Comparison of ENCODE assay signal across 16 mouse cellular contexts in genomic region chr1:62687511-62687910, GRCm38 (mm10). TPM values are rescaled to one million over a fixed set of nuclear protein-coding genes. Genes with fewer than 3 reads are reported as not detected.
DNase-seq lines count a peak whose midpoint lies in the region; TF ChIP-seq lines count a peak whose summit lies in the region.
"Had no signal": no experiment of that assay in that cellular context is flagged by ENCODE, and none has a peak within 500 bp of the region (broad histone marks: within the 10 kb centered on the region; RNA-seq: fewer than 3 reads in every experiment).

No protein-coding gene starts in this region.

- no peak for TF ChIP-seq POLR2A in brain, embryonic 14.5 days (IDR thresholded peaks at IDR 0.05; ENCODE audit: borderline replicate concordance, extremely low read depth, insufficient read depth, insufficient read length, poor library complexity, severe bottlenecking)

- DNase-seq in layer of hippocampus, adult 2 months (ENCODE audit: low spot score in 2 of 2) = peak; percentile 70 to 79
- no peak for DNase-seq in layer of hippocampus, adult 9-10 months (ENCODE audit: low spot score)
- peak; percentile 58 for DNase-seq in Muller cell, postnatal 12 days (ENCODE audit: inconsistent ontology term)
- DNase-seq in brain, embryonic 14.5 days (ENCODE audit: low read depth) = peak; percentile 39
- peak; percentile 23 to 83 for DNase-seq in left cerebral cortex, adult 8-10 months (ENCODE audit: low spot score in 2 of 2)
- DNase-seq in T-cell, adult 2 months (ENCODE audit: low spot score) = no peak
- no peak for DNase-seq in cerebellum, postnatal 25 days
- DNase-seq: adrenal gland, postnatal 10 days; cerebellum, adult 8-10 months; heart, postnatal 4 days; kidney, adult 9 months; thymus, adult 2 months had no signal

- H3K27ac ChIP-seq in layer of hippocampus, adult 2 months = peak overlapping the region; percentile 52; the same call in 1 of the 2 replicates
- H3K27ac ChIP-seq: forebrain, embryonic 15.5 days; midbrain, embryonic 10.5 days; neural tube, embryonic 15.5 days had no signal

- no peak for TF ChIP-seq CTCF in layer of hippocampus, adult 2 months (conservative IDR thresholded peaks at IDR 0.05)
- no peak for TF ChIP-seq CTCF in brain, embryonic 14.5 days (IDR thresholded peaks at IDR 0.05; ENCODE audit: borderline replicate concordance, extremely low read depth, insufficient read depth, insufficient read length)

- H3K4me3 ChIP-seq in layer of hippocampus, adult 2 months = no peak overlapping the region
- H3K4me3 ChIP-seq: forebrain, embryonic 15.5 days; heart, embryonic 12.5 days; midbrain, embryonic 10.5 days; neural tube, embryonic 15.5 days had no signal

RNA-seq across cellular contexts. Expression of gene Nrp2, which starts 15.6 kb away (rescaled TPM):
- 10 to 100 TPM; 60.3 to 63.7 TPM for total RNA-seq in layer of hippocampus, adult 2 months (2021)
- polyA plus RNA-seq in brain, embryonic 14.5 days (2012; rRNA removed) = 53.3 and 66.5 TPM in 2 replicates
- total RNA-seq in left cerebral cortex, adult 8-10 months (2022) = 10 to 100 TPM; 28.1 to 33.4 (median 29.6) TPM

Comparison
In these comparisons a context has a peak if more than half of its experiments do, and no peak if none do; other contexts are left out.
1. DNase-seq: peak in layer of hippocampus, adult 2 months (2 of 2), Muller cell, postnatal 12 days (single experiment), brain, embryonic 14.5 days (single experiment) and left cerebral cortex, adult 8-10 months (2 of 2); none in layer of hippocampus, adult 9-10 months (single experiment), T-cell, adult 2 months (single experiment) and cerebellum, postnatal 25 days (0 of 2).